Mouse (Mus musculus): ENCODE measurements around the gene Cfap44. TPM values are rescaled to one million over a fixed set of nuclear protein-coding genes. Genes with fewer than 3 reads are reported as not detected.

Cfap44 gene
- polyA plus RNA-seq, 1 experiment = not detected

- no peaks in the 10 kb centered on the region for H3K36me3 ChIP-seq (ENCODE audit: control insufficient read depth, insufficient read depth)
- H3K27me3 ChIP-seq (ENCODE audit: control insufficient read depth, insufficient read depth, insufficient read length) = no peaks in the 10 kb centered on the region
- no peak overlapping the region for H3K4me3 ChIP-seq
- no peak for TF ChIP-seq TCF12 (IDR thresholded peaks at IDR 0.05; ENCODE audit: insufficient read depth, poor library complexity, severe bottlenecking)
- TF ChIP-seq E2F4 (IDR thresholded peaks at IDR 0.05; ENCODE audit: insufficient read depth) = no peak
- no peak for TF ChIP-seq CEBPB (IDR thresholded peaks at IDR 0.05; ENCODE audit: insufficient read depth, poor library complexity, severe bottlenecking)
- no peak for TF ChIP-seq POLR2A (IDR thresholded peaks at IDR 0.05; ENCODE audit: insufficient read length, low read depth)
- TF ChIP-seq MYOG (IDR thresholded peaks at IDR 0.05; ENCODE audit: control insufficient read depth in 1 of 3, insufficient read depth in 1 of 3, insufficient read length in 2 of 3, low read depth in 2 of 3) = no peak
- no peak for TF ChIP-seq POLR2AphosphoS2 (IDR thresholded peaks at IDR 0.05; ENCODE audit: insufficient read length, low read depth)
- TF ChIP-seq MAX (IDR thresholded peaks at IDR 0.05; ENCODE audit: low read depth) = no peak
- TF ChIP-seq TCF3 (IDR thresholded peaks at IDR 0.05; ENCODE audit: insufficient read length, low read depth) = no peak
- no peak for TF ChIP-seq MYOD1 (IDR thresholded peaks at IDR 0.05; ENCODE audit: control insufficient read depth in 1 of 3, insufficient read length in 2 of 3, low read depth in 2 of 3)
- no peak for TF ChIP-seq USF1 (IDR thresholded peaks at IDR 0.05; ENCODE audit: low read depth)
- TF ChIP-seq SRF (IDR thresholded peaks at IDR 0.05; ENCODE audit: control insufficient read depth, insufficient read length, low read depth) = no peak
- no peak for TF ChIP-seq REST (IDR thresholded peaks at IDR 0.05; ENCODE audit: insufficient read depth, insufficient read length)
- H3K79me2 ChIP-seq (ENCODE audit: control insufficient read depth, insufficient read depth) = no peaks in the 10 kb centered on the region
- H3K4me2 ChIP-seq (ENCODE audit: low read depth) = no peak overlapping the region
- no peak overlapping the region for H3ac ChIP-seq (ENCODE audit: control insufficient read depth, insufficient read length)
Observed at GRCm38 (mm10) chr16:44529691-44530090, 135.1 kb downstream of the Cfap44 start.

GRCm38 (mm10) chr16:44530191-44530590 lies 135.6 kb downstream of the Cfap44 start:
- TF ChIP-seq POLR2AphosphoS2 (IDR thresholded peaks at IDR 0.05; ENCODE audit: insufficient read length, low read depth) (no peak), USF1 (IDR thresholded peaks at IDR 0.05; ENCODE audit: low read depth) (no peak), CEBPB (IDR thresholded peaks at IDR 0.05; ENCODE audit: insufficient read depth, poor library complexity, severe bottlenecking) (no peak), SRF (IDR thresholded peaks at IDR 0.05; ENCODE audit: control insufficient read depth, insufficient read length, low read depth) (no peak), MAX (IDR thresholded peaks at IDR 0.05; ENCODE audit: low read depth) (no peak), E2F4 (IDR thresholded peaks at IDR 0.05; ENCODE audit: insufficient read depth) (no peak), TCF12 (IDR thresholded peaks at IDR 0.05; ENCODE audit: insufficient read depth, poor library complexity, severe bottlenecking) (no peak), POLR2A (IDR thresholded peaks at IDR 0.05; ENCODE audit: insufficient read length, low read depth) (no peak), MYOD1 (IDR thresholded peaks at IDR 0.05; ENCODE audit: control insufficient read depth in 1 of 3, insufficient read length in 2 of 3, low read depth in 2 of 3) (no peak), MYOG (IDR thresholded peaks at IDR 0.05; ENCODE audit: control insufficient read depth in 1 of 3, insufficient read depth in 1 of 3, insufficient read length in 2 of 3, low read depth in 2 of 3) (no peak), REST (IDR thresholded peaks at IDR 0.05; ENCODE audit: insufficient read depth, insufficient read length) (no peak), TCF3 (IDR thresholded peaks at IDR 0.05; ENCODE audit: insufficient read length, low read depth) (no peak)
- Histone ChIP-seq H3K79me2 (ENCODE audit: control insufficient read depth, insufficient read depth) (no peaks in the 10 kb centered on the region), H3K4me2 (ENCODE audit: low read depth) (no peak overlapping the region), H3K4me3 (no peak overlapping the region), H3ac (ENCODE audit: control insufficient read depth, insufficient read length) (no peak overlapping the region), H3K36me3 (ENCODE audit: control insufficient read depth, insufficient read depth) (no peaks in the 10 kb centered on the region), H3K27me3 (ENCODE audit: control insufficient read depth, insufficient read depth, insufficient read length) (no peaks in the 10 kb centered on the region)

GRCm38 (mm10) chr16:44530829-44531228 lies 136.2 kb downstream of the Cfap44 start:
- no peak overlapping the region for H3K4me3 ChIP-seq
- no peak overlapping the region for H3K4me2 ChIP-seq (ENCODE audit: low read depth)
- no peak for TF ChIP-seq REST (IDR thresholded peaks at IDR 0.05; ENCODE audit: insufficient read depth, insufficient read length)
- TF ChIP-seq MAX (IDR thresholded peaks at IDR 0.05; ENCODE audit: low read depth) = no peak
- no peak for TF ChIP-seq TCF3 (IDR thresholded peaks at IDR 0.05; ENCODE audit: insufficient read length, low read depth)
- no peak for TF ChIP-seq USF1 (IDR thresholded peaks at IDR 0.05; ENCODE audit: low read depth)
- no peak for TF ChIP-seq POLR2A (IDR thresholded peaks at IDR 0.05; ENCODE audit: insufficient read length, low read depth)
- no peak for TF ChIP-seq MYOG (IDR thresholded peaks at IDR 0.05; ENCODE audit: control insufficient read depth in 1 of 3, insufficient read depth in 1 of 3, insufficient read length in 2 of 3, low read depth in 2 of 3)
- no peak for TF ChIP-seq SRF (IDR thresholded peaks at IDR 0.05; ENCODE audit: control insufficient read depth, insufficient read length, low read depth)
- TF ChIP-seq MYOD1 (IDR thresholded peaks at IDR 0.05; ENCODE audit: control insufficient read depth in 1 of 3, insufficient read length in 2 of 3, low read depth in 2 of 3) = no peak
- TF ChIP-seq TCF12 (IDR thresholded peaks at IDR 0.05; ENCODE audit: insufficient read depth, poor library complexity, severe bottlenecking) = no peak
- no peak for TF ChIP-seq POLR2AphosphoS2 (IDR thresholded peaks at IDR 0.05; ENCODE audit: insufficient read length, low read depth)
- TF ChIP-seq CEBPB (IDR thresholded peaks at IDR 0.05; ENCODE audit: insufficient read depth, poor library complexity, severe bottlenecking) = no peak
- TF ChIP-seq E2F4 (IDR thresholded peaks at IDR 0.05; ENCODE audit: insufficient read depth) = no peak

GRCm38 (mm10) chr16:44531239-44531797 lies 136.7 kb downstream of the Cfap44 start:
- Histone ChIP-seq H3K27me3 (ENCODE audit: control insufficient read depth, insufficient read depth, insufficient read length) (no peaks in the 10 kb centered on the region), H3K4me3 (no peak overlapping the region), H3K79me2 (ENCODE audit: control insufficient read depth, insufficient read depth) (no peaks in the 10 kb centered on the region), H3ac (ENCODE audit: control insufficient read depth, insufficient read length) (no peak overlapping the region), H3K4me2 (ENCODE audit: low read depth) (no peak overlapping the region), H3K36me3 (ENCODE audit: control insufficient read depth, insufficient read depth) (no peaks in the 10 kb centered on the region)
- TF ChIP-seq CEBPB (IDR thresholded peaks at IDR 0.05; ENCODE audit: insufficient read depth, poor library complexity, severe bottlenecking) (no peak), REST (IDR thresholded peaks at IDR 0.05; ENCODE audit: insufficient read depth, insufficient read length) (no peak), POLR2A (IDR thresholded peaks at IDR 0.05; ENCODE audit: insufficient read length, low read depth) (no peak), TCF12 (IDR thresholded peaks at IDR 0.05; ENCODE audit: insufficient read depth, poor library complexity, severe bottlenecking) (no peak), E2F4 (IDR thresholded peaks at IDR 0.05; ENCODE audit: insufficient read depth) (no peak), USF1 (IDR thresholded peaks at IDR 0.05; ENCODE audit: low read depth) (no peak), MYOD1 (IDR thresholded peaks at IDR 0.05; ENCODE audit: control insufficient read depth in 1 of 3, insufficient read length in 2 of 3, low read depth in 2 of 3) (no peak), POLR2AphosphoS2 (IDR thresholded peaks at IDR 0.05; ENCODE audit: insufficient read length, low read depth) (no peak), MYOG (IDR thresholded peaks at IDR 0.05; ENCODE audit: control insufficient read depth in 1 of 3, insufficient read depth in 1 of 3, insufficient read length in 2 of 3, low read depth in 2 of 3) (no peak), SRF (IDR thresholded peaks at IDR 0.05; ENCODE audit: control insufficient read depth, insufficient read length, low read depth) (no peak), MAX (IDR thresholded peaks at IDR 0.05; ENCODE audit: low read depth) (no peak), TCF3 (IDR thresholded peaks at IDR 0.05; ENCODE audit: insufficient read length, low read depth) (no peak)

More at GRCm38 (mm10) chr16:44530829-44531228, 136.2 kb downstream of the Cfap44 start:
- Histone ChIP-seq H3ac (ENCODE audit: control insufficient read depth, insufficient read length) (no peak overlapping the region), H3K79me2 (ENCODE audit: control insufficient read depth, insufficient read depth) (no peaks in the 10 kb centered on the region), H3K27me3 (ENCODE audit: control insufficient read depth, insufficient read depth, insufficient read length) (no peaks in the 10 kb centered on the region), H3K36me3 (ENCODE audit: control insufficient read depth, insufficient read depth) (no peaks in the 10 kb centered on the region)

Other genes starting within 250 kb of the Cfap44 start
- 3.5 TPM for gene Usf3, start 221.6 kb upstream of the Cfap44 start, polyA plus RNA-seq (2012; fragmentation: generic; extraction: Trizol)
- gene Sidt1, start 61.6 kb upstream of the Cfap44 start, polyA plus RNA-seq (2012; fragmentation: generic; extraction: Trizol) = not detected
- 4.1 TPM for gene Spice1, start 47.7 kb upstream of the Cfap44 start, polyA plus RNA-seq (2012; fragmentation: generic; extraction: Trizol)
- 7.5 TPM for gene Boc, start 164.1 kb downstream of the Cfap44 start, polyA plus RNA-seq (2012; fragmentation: generic; extraction: Trizol)